Mouse (Mus musculus) lung, adult 2 months (tissue): ENCODE data around the gene Alas2.

Experiments
- CTCF ChIP-seq: fragments of 200-500 bp; IDR thresholded peaks from 2 replicates; pipeline ENCODE4 v1.5.1; 2011; ENCODE audit warnings: mild to moderate bottlenecking, low read length, control low read depth; ENCODE audit not compliant: insufficient read depth
- POLR2A ChIP-seq: fragments of 200-500 bp; IDR thresholded peaks from 2 replicates; pipeline ENCODE4 v1.6.1; 2011; ENCODE audit warnings: low read depth, mild to moderate bottlenecking, control low read depth, low read length, borderline replicate concordance; ENCODE audit errors: extremely low read depth

DNA sequence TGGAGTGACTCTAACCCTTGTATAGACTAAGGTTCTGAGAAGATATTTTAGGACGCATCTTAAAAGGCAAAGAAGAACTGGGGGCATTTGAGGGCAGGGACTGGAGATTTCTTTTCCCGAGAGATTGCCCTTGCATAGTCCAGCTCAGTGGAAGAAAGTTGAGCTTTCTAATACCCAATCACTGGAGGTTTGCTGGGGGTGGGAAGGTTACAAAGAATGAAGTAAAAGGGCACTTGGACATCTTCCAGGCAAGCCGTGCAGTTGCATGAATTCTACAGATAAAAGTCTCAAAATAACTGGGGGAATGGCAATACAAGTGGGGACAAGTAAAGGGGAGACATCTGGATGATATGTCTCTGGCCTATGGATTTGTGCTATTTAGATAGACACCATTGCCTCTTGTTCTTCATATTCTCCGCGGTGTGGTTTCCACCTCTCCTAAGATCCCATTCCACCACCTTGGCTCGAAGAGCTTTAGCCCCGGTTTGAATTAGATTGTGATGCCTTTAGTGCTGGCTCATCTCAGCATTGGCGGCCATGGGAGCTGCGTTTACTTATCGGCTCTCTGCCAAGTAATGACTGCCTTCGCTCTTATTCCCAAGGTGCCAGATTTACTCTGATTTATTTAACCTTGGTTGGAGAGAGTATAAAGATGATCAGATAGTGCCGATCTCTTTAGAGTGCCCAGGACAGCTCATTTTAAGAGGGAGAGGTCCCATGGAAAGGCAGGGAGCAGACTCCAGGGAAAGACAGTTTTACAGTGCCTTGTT, 46.3 kb downstream of the Alas2 start:
- TF ChIP-seq CTCF, result no peak
- no peak for TF ChIP-seq POLR2A
